Mouse (Mus musculus) heart, adult 2 months (tissue): ENCODE data around the gene Ccr4. TPM values are rescaled to one million over a fixed set of nuclear protein-coding genes. Genes with fewer than 3 reads are reported as not detected.

Experiments
- DNase-seq, 2 experiments: peaks; one replicate each; pipeline ENCODE4 v3.0.0; 2021
- H3K27ac ChIP-seq: fragments of 200-600 bp; 2 replicates; pipeline ENCODE4 v1.8.1; 2022
- H3K27me3 ChIP-seq: fragments of 200-500 bp; 2 replicates; pipeline ENCODE4 v1.6.1; 2012; ENCODE audit warnings: mild to moderate bottlenecking, low read length, inconsistent platforms, mixed read lengths; ENCODE audit not compliant: control insufficient read depth, insufficient read depth
- H3K36me3 ChIP-seq: fragments of 200-500 bp; 2 replicates; pipeline ENCODE4 v1.6.1; 2012; ENCODE audit warnings: low read length, inconsistent platforms; ENCODE audit not compliant: control insufficient read depth, insufficient read depth
- H3K4me1 ChIP-seq: fragments of 200-500 bp; 2 replicates; pipeline ENCODE4 v1.6.1; 2011; ENCODE audit warnings: low read length; ENCODE audit not compliant: control insufficient read depth, insufficient read depth
- H3K4me3 ChIP-seq: fragments of 200-600 bp; 2 replicates; pipeline ENCODE4 v1.8.1; 2022
- H3K79me2 ChIP-seq: fragments of 200-500 bp; replicated peaks from 2 replicates; pipeline ENCODE4 v1.6.1; 2012; ENCODE audit warnings: mild to moderate bottlenecking, inconsistent platforms, low read length, moderate library complexity, mixed read lengths; ENCODE audit not compliant: control insufficient read depth, insufficient read depth
- H3K9ac ChIP-seq: fragments of 200-500 bp; 2 replicates; pipeline ENCODE4 v1.6.1; 2012; ENCODE audit warnings: low read depth, mild to moderate bottlenecking, control low read depth, inconsistent platforms, low read length, mixed read lengths
- CTCF ChIP-seq: fragments of 200-600 bp; IDR thresholded peaks from 2 replicates; pipeline ENCODE4 v1.8.1; 2022; ENCODE audit warnings: antibody characterized with exemption, mild to moderate bottlenecking, moderate library complexity
- EP300 ChIP-seq: fragments of 200-500 bp; IDR thresholded peaks from 2 replicates; pipeline ENCODE4 v1.6.1; 2011; ENCODE audit warnings: low read depth, low read length, control low read depth; ENCODE audit not compliant: insufficient read depth
- POLR2A ChIP-seq: fragments of 200-500 bp; IDR thresholded peaks from 2 replicates; pipeline ENCODE4 v1.6.1; 2011; ENCODE audit warnings: mild to moderate bottlenecking, low read depth, low read length, control low read depth; ENCODE audit not compliant: insufficient read depth
- WGBS: fragments of 180-500 bp; shearing (Covaris S2); methylation state at CpG from one replicate; pipeline ENCODE4 v1.1.7; 2018; 5-methylcytosine and 5-hydroxymethylcytosine counted together
- intact Hi-C: fragments of 180-260 bp; cut with DNase I; formaldehyde crosslinking; loops from one replicate; pipeline ENCODE4 v1.15.1; 2025
- polyA plus RNA-seq: library from polyadenylated mRNA; depleted of rRNA; stranded (reverse); fragments of >200 nt; gene quantifications from 2 replicates; pipeline ENCODE4 v1.2.3, GENCODE M21; 2012
- total RNA-seq, 2 experiments: library from RNA; stranded (reverse); gene quantifications; 2 replicates each; pipeline ENCODE4 v1.2.3; 2021

Gene Ccr4
- total and polyA plus RNA-seq, 3 experiments = not detected

GRCm38 (mm10) chr9:114518812-114519477 lies 14.2 kb upstream of the Ccr4 start:
- H3K36me3 ChIP-seq = no peaks in the 10 kb centered on the region
- no peaks in the 10 kb centered on the region for H3K27me3 ChIP-seq
- peaks cover 1% of the 10 kb centered on the region; the same call in 1 of the 2 replicates for H3K4me1 ChIP-seq
- no peak for DNase-seq
- TF ChIP-seq CTCF (no peak), EP300 (no peak), POLR2A (no peak)
- WGBS = 65% methylated on average over 9 of the region's 9 CpGs
- H3K9ac ChIP-seq = no peak overlapping the region
- H3K27ac ChIP-seq = no peak overlapping the region
- H3K4me3 ChIP-seq = no peak overlapping the region
- no peaks in the 10 kb centered on the region for H3K79me2 ChIP-seq
- intact Hi-C loops = no loop called here

DNA sequence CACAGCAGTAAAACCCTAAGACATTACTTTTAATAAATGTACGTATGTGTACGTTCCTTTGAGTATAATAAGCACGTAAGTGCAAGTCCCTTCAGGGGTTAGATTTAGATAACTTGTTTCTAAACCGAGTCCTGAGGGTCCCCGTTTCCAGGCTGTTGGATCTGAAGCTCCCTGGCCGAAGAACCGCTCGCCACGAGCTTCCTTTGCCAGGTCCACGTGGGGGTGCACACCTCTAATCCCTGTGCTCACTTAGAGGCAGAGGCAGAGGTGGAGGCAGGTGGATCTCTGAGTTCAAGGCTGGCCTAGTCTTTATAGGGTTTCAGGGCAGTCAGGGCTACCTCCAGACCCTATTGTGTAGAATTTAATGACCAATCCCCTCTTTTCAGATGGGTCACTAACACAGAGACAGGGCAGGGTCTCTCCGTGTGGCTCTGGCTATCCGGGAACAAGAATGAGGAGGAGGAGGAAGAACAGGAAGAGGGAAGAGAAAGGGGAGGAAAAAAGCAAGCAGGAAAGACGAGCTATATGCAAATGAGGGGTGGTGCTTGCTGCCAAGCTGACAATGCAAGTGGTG lies 13.3 kb upstream of the Ccr4 start:
- TF ChIP-seq POLR2A (no peak), CTCF (no peak), EP300 (no peak)
- Histone ChIP-seq H3K27ac (no peak overlapping the region), H3K4me3 (no peak overlapping the region), H3K79me2 (no peaks in the 10 kb centered on the region), H3K27me3 (no peaks in the 10 kb centered on the region), H3K4me1 (peaks cover 1% of the 10 kb centered on the region; the same call in 1 of the 2 replicates), H3K9ac (no peak overlapping the region), H3K36me3 (no peaks in the 10 kb centered on the region)
- DNase-seq = no peak
- 69% methylated on average over 13 of the region's 13 CpGs for WGBS
- intact Hi-C loops = no loop called here

- H3K4me3 ChIP-seq = no peak within 1 kb of the TSS
- no peak within 1 kb of the TSS for H3K9ac ChIP-seq
Measured at GRCm38 (mm10) chr9:114515364-114515763, 10.6 kb upstream of the Ccr4 start, which contains the start of gene C130032M10Rik. Gene C130032M10Rik, plus strand, starts transcription at chr9:114515697.

DNA sequence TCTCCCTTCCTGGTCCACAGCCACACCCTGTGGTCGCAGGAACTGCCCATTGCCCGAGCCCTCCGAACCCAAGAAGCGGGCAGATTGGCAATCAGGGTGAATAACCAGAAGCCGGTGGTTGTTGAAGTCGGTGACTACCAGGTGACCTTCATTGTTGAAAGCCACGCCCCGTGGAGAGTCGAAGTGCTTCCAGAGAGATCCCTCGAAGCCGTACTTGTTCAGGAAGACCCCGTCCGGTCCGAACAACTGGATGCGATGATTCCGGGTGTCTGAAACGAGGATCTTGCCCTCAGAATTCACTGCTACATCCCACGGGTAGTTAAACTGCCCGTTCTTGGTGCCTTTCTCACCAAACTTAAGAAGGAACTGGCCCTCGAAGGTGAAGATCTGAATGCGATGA lies 8.1 kb upstream of the Ccr4 start:
- Histone ChIP-seq H3K27ac (no peak overlapping the region), H3K4me3 (no peak overlapping the region), H3K9ac (no peak overlapping the region), H3K4me1 (peaks cover 1% of the 10 kb centered on the region; the same call in 1 of the 2 replicates), H3K79me2 (no peaks in the 10 kb centered on the region), H3K36me3 (no peaks in the 10 kb centered on the region), H3K27me3 (no peaks in the 10 kb centered on the region)
- WGBS = 96% methylated on average over 21 of the region's 21 CpGs
- no peak for DNase-seq
- TF ChIP-seq POLR2A (no peak), CTCF (no peak), EP300 (no peak)
- intact Hi-C loops = no loop called here

More at GRCm38 (mm10) chr9:114515364-114515763, 10.6 kb upstream of the Ccr4 start, which contains the start of gene C130032M10Rik:
- DNase-seq = no peak
- Histone ChIP-seq H3K36me3 (no peaks in the 10 kb centered on the region), H3K79me2 (no peaks in the 10 kb centered on the region), H3K27me3 (no peaks in the 10 kb centered on the region), H3K27ac (no peak within 1 kb of the TSS), H3K4me1 (peaks cover 1% of the 10 kb centered on the region; the same call in 1 of the 2 replicates)
- WGBS = 17% methylated on average over 11 of the region's 11 CpGs
- intact Hi-C loops = no loop called here
- TF ChIP-seq CTCF (no peak), POLR2A (no peak), EP300 (no peak)

DNA sequence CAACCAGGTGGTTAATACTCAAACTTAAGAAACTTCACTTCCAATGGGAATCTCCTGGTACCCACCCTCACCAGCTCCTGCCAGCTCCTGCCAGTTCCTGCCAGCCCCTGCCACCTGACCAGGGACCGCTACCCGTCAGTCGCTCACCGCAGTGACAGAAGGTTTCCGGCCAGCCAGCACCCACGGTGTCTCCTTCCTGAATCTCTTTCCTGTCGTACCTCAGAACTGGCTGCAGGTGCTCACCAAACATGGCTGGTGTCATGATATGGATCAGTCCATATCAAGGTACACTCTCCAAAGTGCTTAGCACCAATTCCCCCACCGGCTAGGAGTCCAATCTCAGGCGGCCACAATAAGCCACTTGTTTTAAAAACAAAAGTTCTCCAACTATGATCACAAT lies 5.1 kb upstream of the Ccr4 start:
- Histone ChIP-seq H3K4me3 (no peak overlapping the region), H3K9ac (no peak overlapping the region), H3K27ac (no peak overlapping the region), H3K36me3 (no peaks in the 10 kb centered on the region), H3K27me3 (no peaks in the 10 kb centered on the region), H3K79me2 (no peaks in the 10 kb centered on the region), H3K4me1 (no peaks in the 10 kb centered on the region)
- intact Hi-C loops = no loop called here
- no peak for DNase-seq
- WGBS = 83% methylated on average over 9 of the region's 9 CpGs
- TF ChIP-seq EP300 (no peak), CTCF (no peak), POLR2A (no peak)

- Histone ChIP-seq H3K27me3 (no peaks in the 10 kb centered on the region), H3K9ac (no peak overlapping the region)
- no peak for DNase-seq
Measured at GRCm38 (mm10) chr9:114507421-114507820, 2.7 kb upstream of the Ccr4 start.

More at GRCm38 (mm10) chr9:114507421-114507820, 2.7 kb upstream of the Ccr4 start:
- no peaks in the 10 kb centered on the region for H3K36me3 ChIP-seq
- intact Hi-C loops = no loop called here
- H3K4me1 ChIP-seq = no peaks in the 10 kb centered on the region
- no peaks in the 10 kb centered on the region for H3K79me2 ChIP-seq
- no peak overlapping the region for H3K27ac ChIP-seq
- 84% methylated on average over 9 of the region's 9 CpGs for WGBS
- no peak overlapping the region for H3K4me3 ChIP-seq
- no peak for TF ChIP-seq POLR2A
- no peak for TF ChIP-seq CTCF
- TF ChIP-seq EP300 = no peak
